Mouse (Mus musculus): Measurements from ENCODE around the gene Fbxw21. TPM values are rescaled to one million over a fixed set of nuclear protein-coding genes. Genes with fewer than 3 reads are reported as not detected.

Fbxw21 gene
- total RNA-seq, 2 experiments from 2014 or later: not detected

DNA sequence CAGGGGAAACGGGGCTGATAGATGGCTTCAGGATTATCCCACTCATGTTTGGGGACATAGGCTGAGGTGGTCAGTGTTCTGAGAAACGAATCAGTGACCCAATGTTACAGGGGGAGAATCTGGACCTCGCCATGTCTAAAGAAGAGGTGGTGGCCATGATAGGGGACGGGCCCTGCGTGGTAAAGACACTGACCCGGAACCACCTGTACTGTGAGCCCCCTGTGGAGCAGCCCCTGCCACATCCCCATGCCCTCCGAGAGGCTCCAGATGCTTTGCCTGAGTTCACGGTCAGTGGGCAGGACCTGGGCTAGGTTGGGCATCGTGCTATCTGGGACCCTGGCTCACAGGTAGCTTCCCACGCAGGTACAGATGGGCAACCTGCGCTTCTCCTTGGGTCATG lies 51.6 kb downstream of the Fbxw21 start:
- DNase-seq: no peak

DNA sequence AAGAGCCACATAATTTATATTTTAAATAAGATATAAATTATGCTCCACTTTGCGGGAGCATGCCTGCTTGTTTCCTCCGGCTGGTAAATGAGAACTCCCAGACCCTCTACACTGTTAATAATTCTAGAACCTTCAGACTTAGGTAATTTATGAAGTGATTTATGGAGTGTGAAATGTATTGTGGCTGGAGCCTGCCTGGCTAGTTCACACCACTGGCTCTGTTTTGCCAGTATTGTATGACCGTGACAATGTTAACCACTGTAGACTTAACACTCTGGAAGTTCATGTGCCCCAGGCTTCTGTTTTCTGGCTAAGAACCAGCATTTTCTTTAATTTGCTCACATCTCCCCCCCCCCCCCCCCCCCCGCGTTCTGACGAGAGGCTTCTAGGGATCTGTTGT lies 54.5 kb downstream of the Fbxw21 start:
- no peak for DNase-seq

GRCm38 (mm10) chr9:109105648-109106047 lies 56.2 kb downstream of the Fbxw21 start:
- no peak for DNase-seq

DNA sequence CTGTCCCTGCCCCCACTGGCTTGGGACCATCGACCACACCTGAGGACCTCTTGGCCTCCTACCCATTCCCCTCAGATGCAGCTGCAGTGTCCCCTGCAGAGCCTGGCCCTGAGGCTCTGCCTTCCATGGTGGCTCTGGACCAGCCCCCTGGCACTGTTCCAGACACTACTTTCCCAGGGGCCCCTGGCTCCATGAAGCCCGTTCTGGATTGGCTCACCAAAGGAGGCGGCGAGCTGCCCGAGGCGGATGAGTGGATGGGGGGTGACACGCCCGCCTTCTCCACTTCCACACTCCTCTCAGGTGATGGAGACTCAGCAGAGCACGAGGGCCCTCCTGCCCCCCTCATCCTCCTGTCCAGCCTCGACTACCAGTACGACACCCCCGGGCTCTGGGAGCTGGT lies 56.8 kb downstream of the Fbxw21 start:
- DNase-seq: peak; percentile 60

DNA sequence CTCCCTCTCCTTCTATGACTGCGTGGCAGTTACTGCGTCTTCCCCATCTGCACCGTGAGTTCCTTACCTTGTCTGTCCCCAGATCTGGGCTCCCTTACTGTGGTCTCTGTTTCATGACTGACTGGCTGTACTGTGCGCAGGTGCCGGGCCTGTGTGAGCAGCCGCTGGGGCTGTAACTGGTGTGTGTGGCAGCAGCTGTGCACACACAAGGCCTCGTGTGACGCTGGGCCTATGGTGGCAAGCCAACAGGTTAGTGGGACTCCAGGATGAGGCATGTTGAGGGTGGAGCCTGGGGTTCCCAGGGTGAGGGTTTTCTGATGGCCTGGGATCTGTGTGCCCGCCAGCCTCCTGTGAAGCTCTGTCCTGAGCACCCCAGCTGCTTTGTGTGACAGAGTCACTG lies 57.8 kb downstream of the Fbxw21 start:
- no peak for DNase-seq

DNA sequence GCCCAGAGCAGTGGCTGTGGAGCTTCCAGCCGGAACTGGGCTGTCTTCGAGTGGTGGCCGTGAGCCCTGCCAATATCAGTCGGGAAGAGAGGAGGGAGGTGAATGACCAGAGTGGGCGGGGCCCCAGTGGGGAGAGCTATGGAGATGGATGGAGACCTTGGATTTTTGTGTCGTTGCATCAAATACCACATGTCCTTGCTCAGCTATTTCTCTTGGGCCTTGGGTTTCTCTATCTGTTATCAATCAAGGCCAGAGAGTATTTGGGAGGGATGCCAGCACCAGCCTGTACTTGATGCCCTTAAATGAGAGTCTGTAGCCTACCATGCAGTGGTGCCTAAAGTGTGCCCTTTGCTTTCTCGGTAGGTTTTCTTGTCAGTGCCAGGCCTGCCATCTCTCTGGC lies 58.6 kb downstream of the Fbxw21 start:
- peak; percentile 42 for DNase-seq

DNA sequence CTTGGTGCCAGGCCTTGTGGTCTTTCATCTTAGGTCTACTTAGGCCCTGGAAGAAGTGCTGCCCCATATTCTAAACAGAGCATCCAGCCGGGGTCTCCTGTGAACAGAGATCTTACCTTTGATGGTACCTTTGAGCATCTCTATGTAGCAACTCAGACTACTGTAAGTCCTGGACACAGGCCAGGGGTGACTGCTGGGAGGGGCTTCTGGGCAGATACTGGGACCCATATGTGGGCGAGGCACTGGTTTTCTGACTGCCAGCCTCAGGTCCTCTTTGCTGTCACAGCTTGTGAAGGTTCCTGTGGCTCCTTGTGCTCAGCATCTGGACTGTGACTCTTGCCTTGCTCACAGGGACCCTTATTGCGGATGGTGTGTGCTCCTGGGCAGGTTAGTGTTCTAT lies 59.3 kb downstream of the Fbxw21 start:
- no peak for DNase-seq

GRCm38 (mm10) chr9:109101933-109102445 lies 59.9 kb downstream of the Fbxw21 start:
- DNase-seq: no peak

DNA sequence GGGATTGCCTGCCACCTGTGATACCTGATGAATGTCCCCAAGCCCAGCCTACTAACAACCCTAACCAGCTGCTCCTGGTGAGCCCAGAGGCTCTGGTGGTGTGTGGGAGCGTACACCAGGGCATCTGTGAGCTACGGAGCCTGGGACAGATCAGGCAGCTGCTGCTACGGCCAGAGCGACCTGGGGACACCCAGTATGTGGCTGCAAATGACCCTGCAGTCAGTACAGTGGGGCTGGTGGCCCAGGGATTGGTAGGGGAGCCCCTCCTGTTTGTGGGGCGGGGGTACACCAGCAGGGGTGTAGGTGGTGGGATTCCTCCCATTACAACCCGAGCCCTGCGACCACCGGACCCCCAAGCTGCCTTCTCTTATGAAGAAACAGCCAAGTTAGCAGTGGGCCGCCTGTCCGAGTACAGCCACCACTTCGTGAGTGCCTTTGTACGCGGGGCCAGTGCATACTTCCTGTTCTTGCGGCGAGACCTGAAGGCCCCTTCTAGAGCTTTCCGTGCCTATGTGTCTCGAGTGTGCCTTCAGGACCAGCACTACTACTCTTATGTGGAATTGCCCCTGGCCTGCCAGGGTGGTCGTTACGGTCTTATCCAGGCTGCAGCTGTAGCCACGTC lies 61.4 kb downstream of the Fbxw21 start:
- DNase-seq: no peak

- DNase-seq: peak; percentile 84
Observed at GRCm38 (mm10) chr9:109098969-109099368, 62.9 kb downstream of the Fbxw21 start.

GRCm38 (mm10) chr9:109098366-109098765 lies 63.5 kb downstream of the Fbxw21 start:
- no peak for DNase-seq

GRCm38 (mm10) chr9:109097831-109098230 lies 64.0 kb downstream of the Fbxw21 start:
- peak; percentile 70 for DNase-seq

- no peak for DNase-seq
Observed at GRCm38 (mm10) chr9:109097291-109097690, 64.5 kb downstream of the Fbxw21 start.

DNA sequence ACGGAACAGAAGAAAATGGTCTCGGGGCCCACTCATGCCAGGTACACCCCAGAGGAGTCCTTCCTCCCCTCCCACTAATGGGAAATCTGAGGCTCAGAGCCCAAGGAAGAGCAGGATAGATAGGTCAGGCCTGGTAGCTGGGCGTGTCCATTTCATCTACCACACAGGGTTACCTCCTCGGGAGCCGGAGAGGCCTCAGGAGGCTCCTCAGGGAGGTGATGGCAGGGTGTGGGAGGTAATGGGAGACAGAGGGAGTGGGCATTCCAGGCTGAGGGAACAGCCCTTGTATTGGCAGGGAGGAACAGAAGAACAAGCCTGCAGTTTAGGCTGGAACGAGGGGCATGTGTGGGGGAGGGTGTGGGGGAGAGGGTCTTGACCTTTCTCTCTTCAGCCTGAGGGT lies 65.0 kb downstream of the Fbxw21 start:
- DNase-seq: no peak

DNA sequence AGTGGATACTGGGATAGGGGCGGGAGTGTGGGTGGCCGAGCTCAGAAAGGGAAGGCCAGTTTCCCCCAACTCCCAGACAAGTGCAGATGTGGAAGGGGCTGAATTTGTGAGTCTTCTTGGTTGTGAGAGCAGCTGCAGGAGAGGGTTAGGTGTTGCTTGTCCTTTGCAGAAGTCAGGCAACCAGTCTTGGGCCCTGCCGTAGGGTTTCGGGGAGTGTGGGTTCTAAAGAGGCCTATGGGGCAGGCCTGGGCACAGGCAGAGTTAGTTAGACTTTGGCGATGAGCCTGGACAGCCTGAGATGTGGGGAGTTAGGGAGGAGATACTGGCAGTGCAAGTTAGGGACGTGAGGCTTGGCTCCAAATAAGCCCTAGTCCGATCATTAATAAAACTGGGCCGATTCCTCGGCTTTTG lies 65.6 kb downstream of the Fbxw21 start:
- DNase-seq: peak; percentile 36

DNA sequence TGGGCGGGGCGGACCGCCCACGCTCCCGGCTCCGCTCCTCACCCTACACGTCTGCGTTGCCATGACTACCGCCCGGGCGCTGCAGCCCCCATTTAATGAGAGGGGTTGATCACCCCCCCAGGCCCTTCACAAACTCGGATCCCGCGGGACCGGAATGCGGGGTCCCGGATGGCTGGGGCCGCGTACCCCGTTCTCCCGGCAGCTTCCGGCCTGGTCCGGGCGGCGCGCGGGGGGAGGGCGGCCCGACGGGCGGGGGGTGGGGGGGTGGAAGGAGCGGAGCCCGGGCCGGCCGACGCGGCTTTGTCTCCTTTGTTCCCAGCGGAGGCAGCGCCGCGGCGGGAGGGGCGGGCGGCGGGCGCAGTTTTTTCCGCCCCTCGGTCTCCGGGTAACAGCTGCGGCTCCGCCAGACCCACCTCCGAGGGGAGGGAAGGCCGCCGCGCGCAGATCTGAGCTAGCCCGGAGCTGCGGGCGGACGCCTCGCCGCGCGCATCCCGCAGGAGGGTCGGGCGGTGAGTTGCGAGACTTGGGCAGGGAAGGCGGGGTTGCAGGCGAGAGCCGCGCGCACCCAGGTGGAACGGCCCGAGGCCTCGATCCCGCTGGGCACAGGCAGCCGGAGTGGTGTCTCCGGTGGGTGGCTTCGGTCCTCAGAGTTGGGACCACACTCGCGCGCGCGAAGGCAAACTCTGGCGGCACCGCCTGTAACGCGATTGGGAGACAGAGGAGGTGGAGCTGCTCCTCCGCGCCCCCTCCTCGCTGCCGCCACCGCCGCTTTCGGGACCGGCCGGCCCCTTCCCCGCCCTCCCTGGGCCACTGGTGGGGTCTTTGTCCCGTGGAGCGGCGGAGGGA lies 66.5 kb downstream of the Fbxw21 start, which contains the start of gene Plxnb1:
Gene Plxnb1 (plus strand): TSS at position 253 of the 846 bp plus-strand sequence.
- DNase-seq: peak; percentile 80

- DNase-seq: no peak
Observed at GRCm38 (mm10) chr9:109094553-109095136, 67.2 kb downstream of the Fbxw21 start.

DNA sequence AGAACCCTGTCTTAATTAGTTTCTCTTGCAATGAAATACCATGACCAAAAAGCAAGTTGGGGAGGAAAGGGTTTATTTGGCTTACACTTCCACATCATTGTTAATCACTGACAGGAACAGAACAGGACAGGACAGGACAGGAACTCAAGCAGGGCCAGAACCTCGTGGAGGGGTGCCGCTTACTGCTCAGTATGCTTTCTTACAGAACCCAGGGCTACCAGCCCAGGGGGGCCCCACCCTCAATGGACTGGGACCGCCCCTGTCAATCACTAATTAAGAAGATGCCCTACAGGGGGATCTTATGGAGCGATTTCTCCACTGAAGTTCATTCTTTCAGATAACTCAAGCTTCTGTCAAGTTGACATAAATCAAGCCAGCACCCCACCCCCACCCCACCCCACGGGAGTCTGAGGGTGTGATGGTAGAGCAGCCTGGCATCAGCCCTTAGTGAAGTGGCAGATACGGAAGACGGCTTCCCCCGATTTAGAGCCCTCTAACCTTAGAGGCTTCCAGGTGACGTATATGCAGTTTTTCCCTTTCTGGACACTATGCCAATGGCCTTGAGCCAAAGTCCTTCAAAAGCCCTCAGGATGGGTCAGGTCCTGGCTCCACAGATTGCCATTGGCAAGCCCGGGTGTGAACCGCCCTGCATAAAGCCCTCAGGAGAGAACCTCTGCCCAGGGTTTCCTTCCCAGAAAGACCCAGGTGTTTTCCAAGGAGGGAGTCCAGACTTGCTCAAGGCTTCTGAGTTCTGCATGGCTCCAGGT lies 67.9 kb downstream of the Fbxw21 start:
- peak; percentile 70 for DNase-seq

GRCm38 (mm10) chr9:109092799-109093198 lies 69.0 kb downstream of the Fbxw21 start:
- no peak for DNase-seq

GRCm38 (mm10) chr9:109091802-109092201 lies 70.0 kb downstream of the Fbxw21 start:
- DNase-seq: no peak

DNA sequence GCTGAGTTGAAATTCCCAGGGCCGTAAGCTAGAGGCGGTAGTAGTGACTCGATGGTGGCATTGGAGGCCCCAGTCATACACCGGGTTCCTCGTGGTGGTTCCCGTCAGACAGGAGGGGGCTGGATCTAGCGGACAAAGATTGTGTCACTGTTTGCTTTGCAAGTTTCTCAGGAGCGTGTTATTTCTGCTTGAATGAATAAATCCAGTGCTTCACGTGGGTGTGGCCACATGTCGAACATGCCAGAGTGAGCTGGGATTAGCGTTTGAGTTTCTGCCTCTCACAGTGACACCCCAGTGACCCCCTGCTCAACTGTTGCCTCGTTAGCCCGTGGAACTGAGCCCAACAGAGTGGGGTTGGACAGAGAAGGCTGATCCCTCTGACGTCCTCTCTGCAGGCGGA lies 71.4 kb downstream of the Fbxw21 start:
- no peak for DNase-seq

Data from heart, postnatal 4 days (tissue).